Mouse (Mus musculus) T-helper 1 cell (primary cell): Measurements from ENCODE around the gene Dnajc16.

Experiments used
- in situ Hi-C: fragments of 300-600 bp; cut with MboI, MseI; formaldehyde crosslinking; loops from one replicate; pipeline ENCODE4 v1.15.1; 2025; ENCODE audit warnings: high pct_unique_total_duplicates

The Dnajc16 gene

GRCm38 (mm10) chr4:141766316-141766667 is 24.4 kb downstream of the Dnajc16 start:
- in situ Hi-C loops = no loop called here

DNA sequence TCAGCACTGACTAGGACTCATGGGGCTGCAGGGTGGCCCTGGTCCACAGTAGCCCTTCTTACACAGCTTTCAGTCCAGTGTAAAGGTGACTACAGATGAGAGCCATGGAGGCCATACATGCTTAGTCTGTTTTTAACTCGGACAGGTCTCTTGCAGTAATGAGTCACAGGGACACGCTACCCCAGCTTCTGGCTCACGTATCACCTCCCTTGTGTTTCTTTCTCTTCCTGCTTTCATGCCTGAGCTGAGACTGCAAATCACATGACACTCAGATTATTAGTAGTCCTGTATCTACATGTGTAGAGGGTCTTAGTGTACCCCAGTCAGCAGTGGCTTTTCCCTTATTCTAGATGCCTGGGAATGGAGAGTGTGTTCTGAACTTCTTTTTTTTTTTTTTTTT is 25.7 kb downstream of the Dnajc16 start:
- in situ Hi-C loops = no loop called here

DNA sequence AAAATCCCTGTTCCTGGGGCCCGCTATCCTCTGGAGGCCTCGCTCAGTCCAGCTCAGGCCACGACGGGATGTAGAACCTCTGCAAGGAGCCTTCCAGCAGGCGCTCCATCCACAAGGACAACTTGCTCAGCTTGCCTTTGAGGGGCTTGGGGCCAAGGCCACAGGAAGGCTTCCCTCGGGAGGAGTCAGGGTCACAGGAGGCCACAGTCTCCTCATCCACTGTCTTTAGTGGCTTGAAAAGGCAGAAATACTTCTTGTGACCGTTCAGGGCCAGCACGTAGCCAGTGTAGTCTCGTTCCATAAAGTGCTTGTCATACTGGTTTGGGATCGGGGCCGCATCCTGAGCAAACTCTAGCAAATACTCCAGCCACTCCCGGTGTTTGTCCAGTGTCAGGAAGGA is 27.3 kb downstream of the Dnajc16 start:
- in situ Hi-C loops = no loop called here

DNA sequence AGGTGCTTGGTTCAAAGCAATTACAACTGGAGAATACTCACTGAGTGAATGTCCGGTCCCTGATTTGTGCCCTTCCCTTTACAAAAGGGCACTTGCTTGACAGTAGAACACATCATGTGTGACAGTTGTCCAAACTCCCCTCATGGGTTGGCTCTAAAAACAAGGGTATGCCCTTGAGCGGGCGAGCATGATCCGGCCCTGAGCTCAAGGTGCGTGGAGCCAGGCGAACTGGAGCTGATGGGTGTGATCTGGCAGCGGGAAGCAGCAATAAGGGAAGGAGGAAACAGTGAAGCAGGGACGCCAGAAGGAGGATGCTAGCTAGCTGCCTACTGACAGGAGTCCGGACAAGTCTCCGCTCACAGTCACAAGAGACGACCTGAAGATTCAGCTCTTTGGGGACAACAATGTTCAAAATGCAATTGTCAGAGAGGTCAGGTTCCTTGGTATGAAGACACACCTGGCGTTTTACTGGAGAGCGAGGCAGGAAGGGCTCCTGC is 28.6 kb downstream of the Dnajc16 start:
- in situ Hi-C loops = no loop called here

- in situ Hi-C loops = no loop called here
Observed at GRCm38 (mm10) chr4:141760942-141761341, 29.8 kb downstream of the Dnajc16 start.

- in situ Hi-C loops = no loop called here
Observed at GRCm38 (mm10) chr4:141758874-141759542, 31.7 kb downstream of the Dnajc16 start.

DNA sequence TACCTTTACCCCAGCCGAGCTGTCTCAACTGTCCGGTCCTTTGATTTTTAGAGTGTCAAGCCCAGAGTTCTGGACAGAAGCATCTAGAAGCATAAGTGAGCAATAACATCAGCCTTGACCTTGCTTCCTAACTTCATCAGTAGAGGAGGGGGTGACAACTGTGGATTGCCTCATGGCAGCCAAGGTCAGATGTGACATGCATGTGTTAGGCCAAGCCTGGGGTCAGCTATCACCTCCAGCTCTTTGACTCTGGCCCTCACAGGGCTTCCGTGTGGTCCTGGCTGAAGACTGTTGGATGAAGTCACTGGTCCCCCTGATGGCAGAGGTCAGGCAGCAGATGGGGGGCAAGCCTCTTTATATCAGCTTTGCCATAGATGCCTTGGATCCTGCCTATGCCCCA is 33.6 kb downstream of the Dnajc16 start:
- in situ Hi-C loops = no loop called here

- in situ Hi-C loops = no loop called here
Observed at GRCm38 (mm10) chr4:141755375-141755930, 35.3 kb downstream of the Dnajc16 start.

DNA sequence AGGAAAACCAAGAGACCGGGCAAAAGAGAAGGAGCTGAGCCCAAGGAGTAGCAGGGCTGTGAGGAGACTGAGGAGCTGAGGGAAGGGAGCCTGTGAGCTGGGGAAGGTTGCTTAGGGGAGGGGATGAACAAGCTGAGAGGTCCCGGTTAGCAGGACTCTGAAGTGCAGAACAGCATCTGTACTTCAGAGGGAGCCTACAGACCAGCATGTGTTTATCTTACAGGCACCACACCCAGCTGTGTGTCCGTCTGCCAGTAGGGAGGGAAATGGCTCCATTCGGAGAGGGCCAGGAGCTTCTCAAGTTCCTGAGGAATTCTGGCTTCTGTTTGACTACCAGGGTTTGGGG is 38.7 kb downstream of the Dnajc16 start:
- in situ Hi-C loops = no loop called here

DNA sequence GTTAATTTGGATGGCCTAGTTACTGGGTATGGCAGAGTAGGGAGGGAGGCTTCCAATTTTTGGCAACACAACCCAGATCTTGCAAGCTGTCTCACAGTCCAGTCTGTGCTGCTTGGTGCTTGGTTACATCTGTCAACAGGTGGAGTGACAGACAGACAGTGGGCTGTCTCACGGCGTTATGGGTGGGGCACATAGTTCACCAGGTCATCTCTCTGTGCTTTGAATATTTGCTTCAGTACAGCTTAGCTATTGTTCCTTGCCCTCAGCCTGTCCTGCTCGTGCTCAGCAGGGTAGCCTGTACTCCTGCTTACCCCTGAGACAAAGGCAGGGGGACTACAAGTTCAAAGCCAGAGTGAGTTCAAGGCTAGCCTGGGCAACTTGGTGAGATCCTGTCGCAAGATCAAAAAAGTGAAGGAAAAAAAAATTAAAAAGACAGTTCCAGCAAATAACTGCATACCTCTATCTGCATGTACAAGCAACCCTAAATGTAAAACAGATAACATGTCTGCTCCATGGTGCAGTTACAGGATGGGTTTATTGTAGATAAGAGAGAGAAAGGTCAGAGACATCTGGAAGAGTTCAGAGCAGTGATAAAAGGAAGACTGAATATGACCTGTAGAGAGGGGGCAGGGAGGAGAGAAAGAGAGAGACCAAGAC is 39.2 kb downstream of the Dnajc16 start:
- in situ Hi-C loops = no loop called here

- in situ Hi-C loops = no loop called here
Observed at GRCm38 (mm10) chr4:141750826-141751225, 39.9 kb downstream of the Dnajc16 start.

DNA sequence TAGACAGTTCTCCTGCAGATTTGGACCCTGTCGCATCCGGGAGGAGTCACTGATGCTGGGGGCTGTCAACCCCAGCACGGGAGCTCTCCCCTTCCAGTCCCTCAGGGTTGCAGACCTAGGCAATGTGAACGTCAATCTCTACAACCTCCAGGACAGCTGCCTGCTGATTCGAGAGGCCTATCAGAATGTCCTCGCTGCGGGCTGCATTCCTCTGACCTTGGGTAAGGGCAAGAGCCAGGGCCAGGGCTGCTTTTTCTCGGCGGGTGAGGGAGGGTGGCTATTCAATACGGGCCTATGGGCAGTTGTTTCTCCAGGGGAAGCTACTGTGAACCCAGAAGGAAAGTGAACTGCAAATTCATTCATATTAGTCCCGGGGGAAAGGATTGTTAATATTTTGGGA is 41.2 kb downstream of the Dnajc16 start:
- in situ Hi-C loops = no loop called here

DNA sequence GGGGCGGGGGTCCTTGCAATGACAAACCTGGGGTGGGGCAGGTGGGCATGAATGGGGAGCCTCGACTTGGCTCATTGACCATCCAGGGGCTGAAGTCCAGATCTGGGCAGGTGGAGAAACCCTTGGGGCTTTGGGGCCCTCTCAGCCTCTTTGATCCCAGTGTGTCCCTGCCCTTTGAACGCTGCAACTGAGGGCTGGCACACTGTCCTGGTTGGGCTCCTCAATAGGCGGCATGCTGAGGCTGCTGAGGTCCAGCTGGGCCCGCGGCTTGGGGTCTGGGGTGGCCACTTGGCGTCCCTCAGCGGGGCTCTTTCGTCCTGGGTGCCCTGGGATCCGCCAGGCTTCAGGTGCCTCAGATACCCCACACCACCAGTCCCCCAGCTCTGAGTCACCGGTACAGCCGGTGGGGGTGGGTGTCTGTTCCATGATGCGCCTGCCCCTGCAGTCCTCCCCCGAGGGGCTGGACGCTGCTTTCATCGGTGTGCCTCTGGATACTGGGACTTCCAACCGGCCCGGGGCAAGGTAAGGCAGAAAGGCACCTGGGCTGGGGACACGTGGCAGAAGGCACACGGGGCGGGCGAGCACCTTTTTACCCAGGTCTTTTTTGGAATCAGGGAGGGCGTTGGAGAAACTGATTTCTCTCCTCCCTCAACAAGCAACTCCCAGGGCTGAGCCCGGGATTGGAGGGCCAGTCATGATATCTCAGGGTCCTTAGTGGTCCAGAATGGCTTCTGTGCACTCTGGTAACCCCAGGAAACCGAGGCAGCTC is 44.0 kb downstream of the Dnajc16 start, which contains the start of gene Agmat:
Gene Agmat (plus strand): TSS at position 95 of the 769 bp plus-strand sequence.
- in situ Hi-C loops = no loop called here

GRCm38 (mm10) chr4:141742381-141742780 is 48.4 kb downstream of the Dnajc16 start:
- in situ Hi-C loops = no loop called here

DNA sequence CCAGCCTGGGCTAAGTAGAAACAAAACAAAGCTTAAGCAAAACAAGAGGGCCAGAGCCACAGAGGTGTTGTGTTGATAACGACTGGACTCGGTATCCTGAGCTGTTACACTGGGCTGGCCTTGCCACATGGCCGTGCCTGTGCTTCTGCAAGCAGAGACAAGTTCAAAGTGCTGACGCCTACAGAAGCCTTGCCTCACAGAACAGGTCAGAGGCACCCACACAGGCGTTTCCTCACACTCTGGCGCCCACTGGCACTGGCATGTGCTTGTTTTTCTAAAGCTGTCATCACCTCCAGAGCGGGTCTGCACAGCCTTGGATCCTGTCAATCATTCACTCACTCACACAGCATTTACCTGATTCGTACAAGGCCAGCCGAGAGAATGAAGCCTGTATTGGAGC is 48.9 kb downstream of the Dnajc16 start:
- in situ Hi-C loops = no loop called here

- in situ Hi-C loops = loop anchor here (5.0 kb wide), 1 partner anchor 54 kb away; the partner anchor contains the start of genes Casp9 and Dnajc16
Observed at GRCm38 (mm10) chr4:141738015-141738414, 52.7 kb downstream of the Dnajc16 start.

GRCm38 (mm10) chr4:141736856-141737255 is 53.9 kb downstream of the Dnajc16 start:
- in situ Hi-C loops = loop anchor here (5.0 kb wide), 1 partner anchor 55 kb away; the partner anchor contains the start of genes Casp9 and Dnajc16

DNA sequence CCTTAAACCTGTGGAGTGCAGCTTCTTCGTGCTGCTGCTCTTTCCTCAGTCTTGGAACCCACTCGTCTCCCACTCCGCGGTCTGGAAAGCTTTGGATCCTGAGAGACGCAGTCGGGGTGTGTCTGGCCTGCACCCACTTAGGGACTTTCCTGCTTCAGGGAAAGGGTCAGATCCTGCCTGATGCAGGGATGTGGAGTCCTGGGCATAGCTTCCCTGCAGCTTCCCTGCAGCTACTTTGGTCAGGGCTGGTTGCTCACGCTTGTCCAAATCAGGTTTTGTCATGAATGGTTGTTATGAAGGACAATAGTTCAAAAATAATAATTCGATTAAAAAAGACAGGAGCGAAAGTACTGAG is 55.5 kb downstream of the Dnajc16 start:
- in situ Hi-C loops = loop anchor here (5.0 kb wide), 1 partner anchor 57 kb away; the partner anchor contains the start of genes Casp9 and Dnajc16

GRCm38 (mm10) chr4:141734446-141735205 is 56.1 kb downstream of the Dnajc16 start:
- in situ Hi-C loops = loop anchor here (5.0 kb wide), 1 partner anchor 58 kb away; the partner anchor contains the start of genes Casp9 and Dnajc16

- in situ Hi-C loops = no loop called here
Observed at GRCm38 (mm10) chr4:141731766-141732165, 59.0 kb downstream of the Dnajc16 start.

DNA sequence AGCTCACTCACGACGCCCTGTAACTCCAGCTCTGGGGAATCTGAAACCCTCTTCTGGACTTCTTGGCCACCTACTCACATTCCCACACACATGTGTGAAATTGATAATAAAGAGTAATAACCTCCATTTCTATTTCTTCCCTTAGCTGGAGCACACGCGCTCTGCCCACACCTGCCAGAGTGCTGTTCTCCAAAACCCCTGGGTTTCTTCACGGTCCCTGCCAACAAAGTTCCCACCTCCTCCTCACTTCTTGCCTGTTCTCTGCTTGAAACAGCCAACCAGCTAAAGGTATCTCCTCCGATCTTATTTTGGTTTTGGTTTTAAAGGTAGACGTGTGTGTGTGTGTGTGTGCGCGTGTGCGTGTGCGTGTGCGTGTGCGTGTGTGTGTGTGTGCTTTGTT is 60.3 kb downstream of the Dnajc16 start:
- in situ Hi-C loops = no loop called here
